In genomic region chr6:139964895-139965294, GRCm38 (mm10) we compare ENCODE assay signal across 22 mouse cellular contexts.
DNase-seq lines count a peak whose midpoint lies in the region; ATAC-seq lines count a peak whose summit lies in the region.
"Had no signal": no experiment of that assay in that cellular context is flagged by ENCODE, and none has a peak within 500 bp of the region (broad histone marks: within the 10 kb centered on the region; RNA-seq: fewer than 3 reads in every experiment).

No protein-coding gene starts in this region.

- no peaks in the 10 kb centered on the region for H3K4me1 ChIP-seq in neural tube, embryonic 11.5 days (ENCODE audit: control insufficient read depth, insufficient read depth, low read length)
- H3K4me1 ChIP-seq in neural tube, embryonic 13.5 days (replicated peaks), result peaks cover 16% of the 10 kb centered on the region
- H3K4me1 ChIP-seq in neural tube, embryonic 15.5 days, result peaks cover 7% of the 10 kb centered on the region; the same call in 1 of the 2 replicates
- peaks cover 13% of the 10 kb centered on the region for H3K4me1 ChIP-seq in hindbrain, embryonic 14.5 days (replicated peaks; ENCODE audit: control insufficient read depth, insufficient read depth, low read length)
- H3K4me1 ChIP-seq: embryonic facial prominence, embryonic 10.5 days; embryonic facial prominence, embryonic 12.5 days had no signal

- H3K27me3 ChIP-seq in neural tube, embryonic 11.5 days (ENCODE audit: control insufficient read depth, insufficient read depth, low read length), result no peaks in the 10 kb centered on the region
- no peaks in the 10 kb centered on the region for H3K27me3 ChIP-seq in neural tube, embryonic 13.5 days
- H3K27me3 ChIP-seq in neural tube, embryonic 15.5 days (replicated peaks), result no peaks in the 10 kb centered on the region
- H3K27me3 ChIP-seq in hindbrain, embryonic 14.5 days (ENCODE audit: control insufficient read depth, insufficient read depth, low read length), result no peaks in the 10 kb centered on the region
- H3K27me3 ChIP-seq: CH12.LX; embryonic facial prominence, embryonic 12.5 days; forebrain, embryonic 13.5 days; Patski had no signal

- DNase-seq in neural tube, embryonic 11.5 days (ENCODE audit: low spot score), result peak; percentile 14
- no peak for DNase-seq in neural tube, embryonic 10.5 days (ENCODE audit: extremely low spot score, low spot score)
- no peak for DNase-seq in hindbrain, embryonic 14.5 days (ENCODE audit: low spot score)
- DNase-seq: adrenal gland, adult 8-10 months; adrenal gland, postnatal 14 days; adrenal gland, postnatal 36 days; cerebellum, adult 11-12 months; cerebellum, adult 2 months; cerebellum, adult 9-10 months; cerebellum, postnatal 10 days; cerebellum, postnatal 25 days had no signal

- no peak overlapping the region for H3K9ac ChIP-seq in neural tube, embryonic 11.5 days (ENCODE audit: low read length)
- no peak overlapping the region for H3K9ac ChIP-seq in neural tube, embryonic 13.5 days
- no peak overlapping the region for H3K9ac ChIP-seq in neural tube, embryonic 15.5 days (replicated peaks)
- no peak overlapping the region for H3K9ac ChIP-seq in hindbrain, embryonic 14.5 days
- H3K9ac ChIP-seq: embryonic facial prominence, embryonic 12.5 days; forebrain, embryonic 13.5 days had no signal

- H3K9me3 ChIP-seq in neural tube, embryonic 11.5 days (ENCODE audit: control insufficient read depth, low read length), result no peaks in the 10 kb centered on the region
- no peaks in the 10 kb centered on the region for H3K9me3 ChIP-seq in neural tube, embryonic 13.5 days
- H3K9me3 ChIP-seq in neural tube, embryonic 15.5 days (replicated peaks), result no peaks in the 10 kb centered on the region
- H3K9me3 ChIP-seq in hindbrain, embryonic 14.5 days (ENCODE audit: control insufficient read depth, low read length), result no peaks in the 10 kb centered on the region
- H3K9me3 ChIP-seq: embryonic facial prominence, embryonic 10.5 days; embryonic facial prominence, embryonic 12.5 days; forebrain, embryonic 13.5 days had no signal

- WGBS in neural tube, embryonic 11.5 days, result 75% methylated on average over 3 of the region's 3 CpGs
- 61% methylated on average over 3 of the region's 3 CpGs for WGBS in neural tube, embryonic 13.5 days
- 65% methylated on average over 3 of the region's 3 CpGs for WGBS in neural tube, embryonic 15.5 days
- WGBS in hindbrain, embryonic 14.5 days, result 84% methylated on average over 3 of the region's 3 CpGs

- H3K36me3 ChIP-seq in neural tube, embryonic 11.5 days (ENCODE audit: control insufficient read depth, insufficient read depth, low read length), result no peaks in the 10 kb centered on the region
- no peaks in the 10 kb centered on the region for H3K36me3 ChIP-seq in neural tube, embryonic 13.5 days
- no peaks in the 10 kb centered on the region for H3K36me3 ChIP-seq in neural tube, embryonic 15.5 days
- H3K36me3 ChIP-seq in hindbrain, embryonic 14.5 days (replicated peaks; ENCODE audit: control insufficient read depth, insufficient read depth), result no peaks in the 10 kb centered on the region
- H3K36me3 ChIP-seq: embryonic facial prominence, embryonic 10.5 days; embryonic facial prominence, embryonic 12.5 days; G1E had no signal

- no peak overlapping the region for H3K4me3 ChIP-seq in neural tube, embryonic 11.5 days (ENCODE audit: low read depth, low read length)
- no peak overlapping the region for H3K4me3 ChIP-seq in neural tube, embryonic 13.5 days
- no peak overlapping the region for H3K4me3 ChIP-seq in neural tube, embryonic 15.5 days (replicated peaks)
- no peak overlapping the region for H3K4me3 ChIP-seq in hindbrain, embryonic 14.5 days (replicated peaks; ENCODE audit: low read length)
- H3K4me3 ChIP-seq: embryonic facial prominence, embryonic 10.5 days; embryonic facial prominence, embryonic 12.5 days; forebrain, embryonic 13.5 days had no signal

- no peak for ATAC-seq in neural tube, embryonic 11.5 days (ENCODE audit: insufficient read depth, low FRiP score, low TSS enrichment)
- peak; percentile 40; the same call in 1 of the 2 replicates for ATAC-seq in neural tube, embryonic 13.5 days (ENCODE audit: low read depth)
- peak; percentile 53 for ATAC-seq in neural tube, embryonic 15.5 days (ENCODE audit: low FRiP score)
- no peak for ATAC-seq in hindbrain, embryonic 14.5 days (ENCODE audit: low FRiP score)
- no peak for ATAC-seq in CD4-positive, CD25-positive, alpha-beta regulatory T cell, adult 4 months
- ATAC-seq: activated CD4-positive, CD25-positive, alpha-beta regulatory T cell, adult 4 months; forebrain, embryonic 13.5 days; forebrain, embryonic 16.5 days; Patski had no signal

- no peak overlapping the region for H3K4me2 ChIP-seq in neural tube, embryonic 11.5 days (ENCODE audit: low read depth)
- H3K4me2 ChIP-seq in neural tube, embryonic 13.5 days, result no peak overlapping the region
- no peak overlapping the region for H3K4me2 ChIP-seq in neural tube, embryonic 15.5 days
- no peak overlapping the region for H3K4me2 ChIP-seq in hindbrain, embryonic 14.5 days (replicated peaks)
- H3K4me2 ChIP-seq: embryonic facial prominence, embryonic 12.5 days; forebrain, embryonic 13.5 days had no signal

- no peak overlapping the region for H3K27ac ChIP-seq in neural tube, embryonic 11.5 days (ENCODE audit: low read depth, low read length)
- no peak overlapping the region for H3K27ac ChIP-seq in neural tube, embryonic 13.5 days (replicated peaks)
- H3K27ac ChIP-seq in neural tube, embryonic 15.5 days (replicated peaks), result no peak overlapping the region
- H3K27ac ChIP-seq in hindbrain, embryonic 14.5 days, result no peak overlapping the region
- H3K27ac ChIP-seq: embryonic facial prominence, embryonic 10.5 days; embryonic facial prominence, embryonic 12.5 days; forebrain, embryonic 13.5 days had no signal

Comparison
In these comparisons a context has a peak if more than half of its experiments do, and no peak if none do; other contexts are left out.
1. ATAC-seq: peak in neural tube, embryonic 13.5 days (single experiment) and neural tube, embryonic 15.5 days (single experiment); none in neural tube, embryonic 11.5 days (single experiment), hindbrain, embryonic 14.5 days (single experiment) and CD4-positive, CD25-positive, alpha-beta regulatory T cell, adult 4 months (single experiment).